Mouse (Mus musculus) myocyte (in vitro differentiated cells): ENCODE measurements around the gene Hltf.

Experiments used
- CEBPB ChIP-seq: IDR thresholded peaks from 2 replicates; pipeline ENCODE4 v1.6.1; 2011; ENCODE audit warnings: mild to moderate bottlenecking, moderate library complexity; ENCODE audit not compliant: poor library complexity, insufficient read depth, severe bottlenecking
- E2F4 ChIP-seq: IDR thresholded peaks from one replicate; pipeline ENCODE4 v1.6.1; 2011; ENCODE audit warnings: mild to moderate bottlenecking, control low read depth, moderate library complexity; ENCODE audit not compliant: insufficient read depth
- MAX ChIP-seq: IDR thresholded peaks from one replicate; pipeline ENCODE4 v1.6.1; 2011; ENCODE audit warnings: low read depth, mild to moderate bottlenecking, control low read depth
- MYOD1 ChIP-seq, 3 experiments: IDR thresholded peaks; one replicate each; pipeline ENCODE4 v1.6.1; 2011; ENCODE audit warnings: control low read depth in 2 of 3, low read depth in 2 of 3, mild to moderate bottlenecking in 2 of 3, moderate library complexity in 1 of 3; ENCODE audit not compliant: insufficient read length in 2 of 3, control insufficient read depth in 1 of 3
- POLR2A ChIP-seq: IDR thresholded peaks from one replicate; pipeline ENCODE4 v1.6.1; 2011; ENCODE audit warnings: low read depth, mild to moderate bottlenecking, control low read depth, moderate library complexity; ENCODE audit not compliant: insufficient read length
- POLR2AphosphoS2 ChIP-seq: IDR thresholded peaks from one replicate; pipeline ENCODE4 v1.6.1; 2011; ENCODE audit warnings: low read depth, control low read depth; ENCODE audit not compliant: insufficient read length
- REST ChIP-seq: IDR thresholded peaks from one replicate; pipeline ENCODE4 v1.6.1; 2011; ENCODE audit warnings: mild to moderate bottlenecking, control low read depth, moderate library complexity; ENCODE audit not compliant: insufficient read depth, insufficient read length
- SRF ChIP-seq: IDR thresholded peaks from one replicate; pipeline ENCODE4 v1.6.1; 2011; ENCODE audit warnings: low read depth; ENCODE audit not compliant: control insufficient read depth, insufficient read length
- TCF12 ChIP-seq: IDR thresholded peaks from one replicate; pipeline ENCODE4 v1.6.1; 2011; ENCODE audit warnings: mild to moderate bottlenecking, control low read depth; ENCODE audit not compliant: poor library complexity, insufficient read depth, severe bottlenecking
- USF1 ChIP-seq: IDR thresholded peaks from one replicate; pipeline ENCODE4 v1.6.1; 2011; ENCODE audit warnings: low read depth, mild to moderate bottlenecking, control low read depth, moderate library complexity

- TF ChIP-seq TCF12 (no peak), POLR2A (no peak), MYOD1 (IDR thresholded peaks at IDR 0.05; ENCODE audit: control insufficient read depth in 1 of 3, insufficient read length in 2 of 3, low read depth in 2 of 3) (no peak), E2F4 (no peak), SRF (no peak), MAX (no peak), CEBPB (0 out of 2 replicates have a peak, but pooled peaks have one; percentile 35), REST (no peak), POLR2AphosphoS2 (no peak), USF1 (no peak)
These were observed 75.1 kb downstream of the Hltf start for GRCm38 (mm10) chr3:20132731-20133130.
